Mouse (Mus musculus) stomach, embryonic 16.5 days (tissue): ENCODE data around the gene Ddx55. TPM values are rescaled to one million over a fixed set of nuclear protein-coding genes. Genes with fewer than 3 reads are reported as not detected.

ENCODE experiments used
- ATAC-seq: fragments of 200-750 bp; cut with Nextera tagmentation; 2 replicates; pipeline ENCODE4 v1.8.0; 2017; ENCODE audit warnings: moderate number of reproducible peaks, moderate TSS enrichment; ENCODE audit not compliant: insufficient read depth, low FRiP score
- H3K27ac ChIP-seq: fragments of 300-500 bp; sonication (generic); 2 replicates; pipeline ENCODE4 v1.5.1; 2014; ENCODE audit warnings: low read length
- H3K27me3 ChIP-seq: fragments of 300-500 bp; sonication (generic); 2 replicates; pipeline ENCODE4 v1.6.1; 2014; ENCODE audit warnings: low read length, control low read depth, mixed read lengths; ENCODE audit not compliant: control insufficient read depth, insufficient read depth
- H3K36me3 ChIP-seq: fragments of 300-500 bp; sonication (generic); 2 replicates; pipeline ENCODE4 v1.6.1; 2014; ENCODE audit warnings: low read length; ENCODE audit not compliant: control insufficient read depth, insufficient read depth
- H3K4me1 ChIP-seq: fragments of 300-500 bp; sonication (generic); 2 replicates; pipeline ENCODE4 v1.6.1; 2014; ENCODE audit warnings: low read length, control low read depth, mixed read lengths; ENCODE audit not compliant: control insufficient read depth, insufficient read depth
- H3K4me2 ChIP-seq: fragments of 300-500 bp; sonication (generic); 2 replicates; pipeline ENCODE4 v1.6.1; 2014; ENCODE audit warnings: low read depth, low read length, mixed read lengths
- H3K4me3 ChIP-seq: fragments of 300-500 bp; sonication (generic); replicated peaks from 2 replicates; pipeline ENCODE4 v1.5.1; 2014; ENCODE audit warnings: mild to moderate bottlenecking, low read length
- H3K9ac ChIP-seq: fragments of 300-500 bp; sonication (generic); 2 replicates; pipeline ENCODE4 v1.6.1; 2014; ENCODE audit warnings: low read length
- H3K9me3 ChIP-seq: fragments of 300-500 bp; sonication (generic); replicated peaks from 2 replicates; pipeline ENCODE4 v1.6.1; 2016; ENCODE audit warnings: low read length, control low read depth; ENCODE audit not compliant: control insufficient read depth
- WGBS: fragments of 180-500 bp; shearing (Covaris S2); extraction: QIAGEN DNeasy Blood & Tissue Kit; methylation state at CpG from one replicate; pipeline ENCODE4 v1.1.7; 2014; 5-methylcytosine and 5-hydroxymethylcytosine counted together
- polyA plus RNA-seq: library from polyadenylated mRNA; unstranded; fragments of >200 nt; fragmentation: Nextera tagmentation; extraction: Ambion mirVana; gene quantifications from 2 replicates; pipeline ENCODE4 v1.2.1, GENCODE M21; 2015

The Ddx55 gene
- polyA plus RNA-seq = 12.5 and 15.1 TPM in 2 replicates

DNA sequence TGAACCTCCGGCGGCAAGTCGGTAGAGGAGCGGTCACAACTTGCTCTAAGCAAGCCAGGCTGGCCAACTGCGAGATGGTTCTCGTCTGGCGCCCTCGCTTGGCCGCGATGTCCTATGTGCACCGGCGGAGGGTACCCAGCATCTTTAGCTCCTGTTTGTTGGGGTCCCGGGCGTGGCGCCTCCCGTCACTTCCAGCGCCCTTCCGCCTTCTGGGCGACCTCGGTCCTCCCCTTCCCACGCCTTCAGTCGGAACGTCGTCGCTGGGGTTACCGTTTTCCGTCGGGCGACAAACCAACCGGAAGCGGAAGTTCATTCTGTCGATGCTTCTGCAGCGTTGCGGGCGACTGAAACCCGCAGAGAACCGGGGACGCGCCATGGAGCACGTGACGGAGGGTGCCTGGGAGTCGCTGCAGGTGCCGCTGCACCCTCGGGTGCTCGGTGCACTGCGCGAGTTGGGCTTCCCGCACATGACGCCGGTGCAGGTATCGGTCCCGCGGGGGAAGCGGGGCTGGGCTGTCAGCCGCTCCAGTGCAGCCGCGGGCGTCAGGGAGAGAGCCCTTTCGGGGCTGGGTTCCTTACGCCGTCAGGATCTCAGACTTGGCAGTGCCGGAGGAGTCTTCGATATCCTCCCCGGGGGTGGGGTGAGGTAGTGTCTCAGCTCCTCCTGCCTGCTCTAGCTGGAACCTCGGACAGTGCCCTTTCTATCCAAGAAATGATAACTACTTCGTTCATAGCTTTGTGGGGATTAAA, at the start of gene Ddx55:
Gene Ddx55, plus strand, starts transcription at position 307 of the 750 bp plus-strand sequence.
- peak; percentile 81 for ATAC-seq
- H3K4me1 ChIP-seq = peaks cover 7% of the 10 kb centered on the region; the same call in 1 of the 2 replicates
- H3K36me3 ChIP-seq = peaks cover 12% of the 10 kb centered on the region; the same call in 1 of the 2 replicates

DNA sequence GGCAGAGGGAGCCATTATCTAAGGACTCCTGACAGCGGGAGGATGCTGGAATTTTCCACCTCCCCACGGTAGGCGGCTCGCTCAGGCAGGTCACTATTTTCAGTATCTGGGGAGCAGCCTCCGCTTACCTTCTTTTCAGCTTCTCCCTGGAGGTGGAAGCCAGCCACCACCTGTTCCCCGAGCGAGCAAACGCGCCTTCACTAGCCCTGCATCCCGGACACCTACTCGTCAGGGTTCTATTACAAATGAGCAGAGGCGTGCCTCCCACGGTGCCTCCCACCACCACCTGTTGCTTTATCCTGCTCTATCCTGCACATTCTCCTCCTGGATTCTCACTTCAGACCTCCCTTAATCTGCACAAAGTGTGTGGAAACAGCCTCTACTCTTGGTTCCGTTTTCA, 48.9 kb upstream of the Ddx55 start:
- H3K27me3 ChIP-seq = no peaks in the 10 kb centered on the region
- no peaks in the 10 kb centered on the region for H3K9me3 ChIP-seq
- WGBS = 63% methylated on average over 14 of the region's 14 CpGs
- H3K9ac ChIP-seq = no peak overlapping the region
- H3K36me3 ChIP-seq = no peaks in the 10 kb centered on the region
- H3K4me1 ChIP-seq = peaks cover 11% of the 10 kb centered on the region
- H3K4me3 ChIP-seq = no peak overlapping the region
- H3K4me2 ChIP-seq = no peak overlapping the region
- no peak for ATAC-seq
- H3K27ac ChIP-seq = no peak overlapping the region

More for the DNA sequence above, at the start of gene Ddx55:
- WGBS = under 1% methylated on average over 66 of the region's 66 CpGs
- H3K4me3 ChIP-seq = peak within 1 kb of the TSS; percentile 86
- peak within 1 kb of the TSS; percentile 78 for H3K9ac ChIP-seq
- peak within 1 kb of the TSS; percentile 67 for H3K4me2 ChIP-seq
- H3K9me3 ChIP-seq = no peaks in the 10 kb centered on the region
- H3K27me3 ChIP-seq = no peaks in the 10 kb centered on the region
- peak within 1 kb of the TSS; percentile 77 for H3K27ac ChIP-seq

DNA sequence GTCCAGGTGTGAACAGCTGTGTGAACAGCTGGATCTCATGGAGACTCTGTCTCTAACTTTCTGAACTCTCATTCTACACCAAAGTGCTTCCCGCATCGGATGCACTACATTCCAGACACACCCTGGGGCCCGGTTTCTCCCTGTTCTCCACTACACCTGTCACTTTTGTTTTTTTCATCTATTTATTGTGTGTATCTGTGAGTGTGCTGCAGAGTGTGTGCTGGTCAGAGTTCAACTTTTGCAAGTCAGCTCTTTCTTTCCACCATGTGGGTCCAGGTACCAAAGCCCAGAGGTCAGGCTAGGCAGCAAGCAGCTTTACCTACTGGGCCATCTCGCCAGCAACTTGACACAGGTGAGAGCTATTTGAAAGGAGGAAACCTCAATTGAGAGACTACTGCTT, 47.4 kb upstream of the Ddx55 start:
- WGBS = 64% methylated on average over 4 of the region's 4 CpGs
- ATAC-seq = no peak
- H3K4me1 ChIP-seq = peaks cover 14% of the 10 kb centered on the region
- no peak overlapping the region for H3K4me2 ChIP-seq
- H3K27me3 ChIP-seq = no peaks in the 10 kb centered on the region
- H3K9me3 ChIP-seq = no peaks in the 10 kb centered on the region
- no peaks in the 10 kb centered on the region for H3K36me3 ChIP-seq
- H3K9ac ChIP-seq = no peak overlapping the region
- H3K4me3 ChIP-seq = no peak overlapping the region
- H3K27ac ChIP-seq = no peak overlapping the region

- WGBS = 38% methylated on average over 10 of the region's 10 CpGs
- ATAC-seq = peak; percentile 22
- no peaks in the 10 kb centered on the region for H3K27me3 ChIP-seq
- no peaks in the 10 kb centered on the region for H3K9me3 ChIP-seq
- peak overlapping the region; percentile 37; the same call in 1 of the 2 replicates for H3K27ac ChIP-seq
- peaks cover 14% of the 10 kb centered on the region for H3K4me1 ChIP-seq
- H3K9ac ChIP-seq = peak overlapping the region; percentile 43; the same call in 1 of the 2 replicates
- no peak overlapping the region for H3K4me3 ChIP-seq
- H3K36me3 ChIP-seq = no peaks in the 10 kb centered on the region
- H3K4me2 ChIP-seq = no peak overlapping the region
These were observed 45.8 kb upstream of the Ddx55 start for GRCm38 (mm10) chr5:124506731-124507359.

GRCm38 (mm10) chr5:124509200-124509599, 43.5 kb upstream of the Ddx55 start:
- H3K27ac ChIP-seq = no peak overlapping the region
- peak; percentile 64; the same call in 1 of the 2 replicates for ATAC-seq

GRCm38 (mm10) chr5:124509742-124510237, 42.9 kb upstream of the Ddx55 start:
- Histone ChIP-seq H3K9ac (peak overlapping the region; percentile 31; the same call in 1 of the 2 replicates), H3K4me2 (no peak overlapping the region), H3K4me1 (peaks cover 14% of the 10 kb centered on the region), H3K9me3 (no peaks in the 10 kb centered on the region), H3K27me3 (no peaks in the 10 kb centered on the region), H3K4me3 (no peak overlapping the region), H3K36me3 (0 out of 2 replicates have a peak, but pooled peaks cover 5% of the 10 kb centered on the region), H3K27ac (peak overlapping the region; percentile 41; the same call in 1 of the 2 replicates)
- 51% methylated on average over 12 of the region's 12 CpGs for WGBS
- peak; percentile 28; the same call in 1 of the 2 replicates for ATAC-seq

More at GRCm38 (mm10) chr5:124509200-124509599, 43.5 kb upstream of the Ddx55 start:
- Histone ChIP-seq H3K4me2 (no peak overlapping the region), H3K9ac (no peak overlapping the region), H3K4me1 (peaks cover 14% of the 10 kb centered on the region), H3K27me3 (no peaks in the 10 kb centered on the region), H3K9me3 (no peaks in the 10 kb centered on the region), H3K36me3 (0 out of 2 replicates have a peak, but pooled peaks cover 2% of the 10 kb centered on the region), H3K4me3 (no peak overlapping the region)
- 69% methylated on average over 6 of the region's 6 CpGs for WGBS

DNA sequence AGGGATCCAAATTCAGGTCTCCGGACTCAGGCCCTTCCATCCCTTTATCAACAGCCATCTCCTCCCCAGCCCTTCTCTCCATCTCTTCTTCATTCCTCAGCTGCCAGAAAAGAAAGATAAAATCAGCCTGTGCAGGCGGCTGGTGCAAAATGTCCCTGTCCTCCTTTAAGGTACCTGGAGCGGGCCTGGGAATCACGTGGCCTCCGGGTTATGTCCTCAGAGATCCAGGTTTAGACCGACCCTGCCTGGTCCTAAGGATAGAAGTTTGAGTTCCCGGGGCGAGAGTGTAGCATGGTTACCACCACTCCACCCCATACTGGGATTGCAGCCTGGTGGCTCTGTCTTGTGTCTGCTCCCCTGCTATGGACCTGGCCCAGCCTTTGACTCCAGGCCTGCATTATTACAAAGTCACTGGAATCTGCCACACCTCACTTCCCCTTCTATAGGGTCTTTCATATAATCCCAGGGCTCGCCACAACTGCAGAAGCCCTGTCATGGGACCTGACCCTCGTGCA, 42.1 kb upstream of the Ddx55 start:
- Histone ChIP-seq H3K27ac (no peak overlapping the region), H3K4me1 (peaks cover 14% of the 10 kb centered on the region), H3K4me2 (no peak overlapping the region), H3K4me3 (no peak overlapping the region), H3K9ac (no peak overlapping the region), H3K9me3 (no peaks in the 10 kb centered on the region), H3K36me3 (0 out of 2 replicates have a peak, but pooled peaks cover 5% of the 10 kb centered on the region), H3K27me3 (no peaks in the 10 kb centered on the region)
- no peak for ATAC-seq
- 82% methylated on average over 10 of the region's 10 CpGs for WGBS

DNA sequence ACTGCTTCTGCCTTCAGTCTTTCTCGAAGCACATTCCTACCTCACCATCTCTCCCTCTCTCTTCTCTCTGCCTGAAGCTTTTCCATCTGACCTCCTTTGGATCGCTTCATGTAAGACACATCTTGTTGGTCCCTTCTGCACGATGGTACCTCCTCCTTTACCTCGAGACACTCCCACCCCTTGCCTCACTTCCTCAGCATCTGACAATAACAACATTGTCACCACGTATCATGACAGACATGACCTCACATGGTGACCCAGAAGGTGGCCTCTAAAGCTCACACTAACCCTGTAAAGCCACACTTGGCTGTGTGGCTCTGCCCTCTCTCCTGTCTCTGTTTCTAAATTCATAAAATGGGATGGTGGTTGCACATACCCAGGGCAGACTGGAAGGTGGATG, 36.9 kb upstream of the Ddx55 start:
- Histone ChIP-seq H3K4me2 (no peak overlapping the region), H3K27me3 (no peaks in the 10 kb centered on the region), H3K36me3 (0 out of 2 replicates have a peak, but pooled peaks cover 5% of the 10 kb centered on the region), H3K9me3 (no peaks in the 10 kb centered on the region), H3K4me3 (no peak overlapping the region), H3K27ac (no peak overlapping the region), H3K9ac (no peak overlapping the region), H3K4me1 (no peaks in the 10 kb centered on the region)
- ATAC-seq = no peak
- 75% methylated on average over 5 of the region's 5 CpGs for WGBS
